Mouse (Mus musculus): ENCODE results near the gene Gm11562. TPM values are rescaled to one million over a fixed set of nuclear protein-coding genes. Genes with fewer than 3 reads are reported as not detected.
A peak's percentile ranks its signal among the peaks of the same experiment; 100 is the strongest.
"Not testable (repeated sequence)": the region's sequence is repeated elsewhere in the genome, so short reads cannot be mapped to it uniquely, and the experiment has no call there.

The Gm11562 gene
- total and polyA plus RNA-seq, 2 experiments from 2014 or later, result not detected

GRCm38 (mm10) chr11:99650136-99650535, 29.9 kb upstream of the Gm11562 start, which contains the start of gene Gm11555:
Gene Gm11555 (minus strand): TSS chr11:99650236.
- DNase-seq (ENCODE audit: low spot score), result no peak
- Histone ChIP-seq H3K9me3 (ENCODE audit: low read length) (no peaks in the 10 kb centered on the region), H3K4me2 (ENCODE audit: low read depth, low read length, poor library complexity, severe bottlenecking) (no peak within 1 kb of the TSS), H3K4me3 (ENCODE audit: low read depth, low read length) (no peak within 1 kb of the TSS), H3K9ac (replicated peaks; ENCODE audit: low read length, poor library complexity, severe bottlenecking) (no peak within 1 kb of the TSS), H3K4me1 (ENCODE audit: insufficient read depth, low read length) (no peaks in the 10 kb centered on the region), H3K36me3 (ENCODE audit: insufficient read depth, low read length) (no peaks in the 10 kb centered on the region), H3K27ac (ENCODE audit: low read depth, low read length) (no peak within 1 kb of the TSS), H3K27me3 (ENCODE audit: insufficient read depth, low read length) (no peaks in the 10 kb centered on the region)
- ATAC-seq (ENCODE audit: low FRiP score), result no peak
- no peak for TF ChIP-seq CTCF (IDR thresholded peaks at IDR 0.05)
- WGBS, result 88% methylated on average over 2 of the region's 2 CpGs

GRCm38 (mm10) chr11:99646444-99646843, 26.2 kb upstream of the Gm11562 start:
- no peak for TF ChIP-seq CTCF (IDR thresholded peaks at IDR 0.05)
- Histone ChIP-seq H3K27ac (ENCODE audit: low read depth, low read length) (no peak overlapping the region), H3K9me3 (ENCODE audit: low read length) (no peaks in the 10 kb centered on the region), H3K4me2 (ENCODE audit: low read depth, low read length, poor library complexity, severe bottlenecking) (no peak overlapping the region), H3K36me3 (ENCODE audit: insufficient read depth, low read length) (no peaks in the 10 kb centered on the region), H3K4me1 (ENCODE audit: insufficient read depth, low read length) (no peaks in the 10 kb centered on the region), H3K27me3 (ENCODE audit: insufficient read depth, low read length) (no peaks in the 10 kb centered on the region), H3K4me3 (ENCODE audit: low read depth, low read length) (no peak overlapping the region), H3K9ac (replicated peaks; ENCODE audit: low read length, poor library complexity, severe bottlenecking) (no peak overlapping the region)
- WGBS, result 91% methylated on average over 15 of the region's 15 CpGs
- no peak for ATAC-seq (ENCODE audit: low FRiP score)
- DNase-seq (ENCODE audit: low spot score), result no peak

GRCm38 (mm10) chr11:99644351-99644750, 24.1 kb upstream of the Gm11562 start:
- no peak for TF ChIP-seq CTCF (IDR thresholded peaks at IDR 0.05)
- 74% methylated on average over 3 of the region's 3 CpGs for WGBS
- H3K27ac ChIP-seq (ENCODE audit: low read depth, low read length), result no peak overlapping the region
- H3K4me1 ChIP-seq (ENCODE audit: insufficient read depth, low read length), result no peaks in the 10 kb centered on the region
- H3K9me3 ChIP-seq (ENCODE audit: low read length), result no peaks in the 10 kb centered on the region
- ATAC-seq (ENCODE audit: low FRiP score) (no peak), DNase-seq (ENCODE audit: low spot score) (peak; percentile 31)
- no peaks in the 10 kb centered on the region for H3K36me3 ChIP-seq (ENCODE audit: insufficient read depth, low read length)
- no peak overlapping the region for H3K4me2 ChIP-seq (ENCODE audit: low read depth, low read length, poor library complexity, severe bottlenecking)
- no peaks in the 10 kb centered on the region for H3K27me3 ChIP-seq (ENCODE audit: insufficient read depth, low read length)
- no peak overlapping the region for H3K9ac ChIP-seq (replicated peaks; ENCODE audit: low read length, poor library complexity, severe bottlenecking)
- H3K4me3 ChIP-seq (ENCODE audit: low read depth, low read length), result no peak overlapping the region

GRCm38 (mm10) chr11:99643635-99644139, 23.5 kb upstream of the Gm11562 start, which contains the start of gene Krtap4-7:
Gene Krtap4-7 (minus strand): TSS chr11:99644089.
- H3K4me1 ChIP-seq (ENCODE audit: insufficient read depth, low read length); H3K36me3 ChIP-seq (ENCODE audit: insufficient read depth, low read length); H3K27me3 ChIP-seq (ENCODE audit: insufficient read depth, low read length); DNase-seq (ENCODE audit: low spot score); H3K27ac ChIP-seq (ENCODE audit: low read depth, low read length); H3K4me2 ChIP-seq (ENCODE audit: low read depth, low read length, poor library complexity, severe bottlenecking); ATAC-seq (ENCODE audit: low FRiP score); H3K9ac ChIP-seq (replicated peaks; ENCODE audit: low read length, poor library complexity, severe bottlenecking); H3K4me3 ChIP-seq (ENCODE audit: low read depth, low read length); H3K9me3 ChIP-seq (ENCODE audit: low read length): not testable (repeated sequence)
- WGBS, result 85% methylated on average over 9 of the region's 9 CpGs

- H3K9me3 ChIP-seq (ENCODE audit: low read length), result no peaks in the 10 kb centered on the region
- H3K27me3 ChIP-seq (ENCODE audit: insufficient read depth, low read length), result no peaks in the 10 kb centered on the region
- 41% methylated on average over 1 of the region's 1 CpGs for WGBS
- ATAC-seq (ENCODE audit: low FRiP score), result no peak
- H3K4me1 ChIP-seq (ENCODE audit: insufficient read depth, low read length), result no peaks in the 10 kb centered on the region
- no peak overlapping the region for H3K27ac ChIP-seq (ENCODE audit: low read depth, low read length)
- no peak for DNase-seq (ENCODE audit: low spot score)
- H3K36me3 ChIP-seq (ENCODE audit: insufficient read depth, low read length), result no peaks in the 10 kb centered on the region
- TF ChIP-seq CTCF (IDR thresholded peaks at IDR 0.05), result no peak
- H3K4me3 ChIP-seq (ENCODE audit: low read depth, low read length), result no peak overlapping the region
- no peak overlapping the region for H3K4me2 ChIP-seq (ENCODE audit: low read depth, low read length, poor library complexity, severe bottlenecking)
- no peak overlapping the region for H3K9ac ChIP-seq (replicated peaks; ENCODE audit: low read length, poor library complexity, severe bottlenecking)
Measured at GRCm38 (mm10) chr11:99640926-99641325, 20.7 kb upstream of the Gm11562 start.

- DNase-seq (ENCODE audit: low spot score), result no peak
- 54% methylated on average over 1 of the region's 1 CpGs for WGBS
Measured at GRCm38 (mm10) chr11:99637086-99637485, 16.9 kb upstream of the Gm11562 start.

More at GRCm38 (mm10) chr11:99637086-99637485, 16.9 kb upstream of the Gm11562 start:
- H3K9ac ChIP-seq (replicated peaks; ENCODE audit: low read length, poor library complexity, severe bottlenecking), result no peak overlapping the region
- no peaks in the 10 kb centered on the region for H3K4me1 ChIP-seq (ENCODE audit: insufficient read depth, low read length)
- no peak overlapping the region for H3K4me2 ChIP-seq (ENCODE audit: low read depth, low read length, poor library complexity, severe bottlenecking)
- H3K36me3 ChIP-seq (ENCODE audit: insufficient read depth, low read length), result no peaks in the 10 kb centered on the region
- no peaks in the 10 kb centered on the region for H3K9me3 ChIP-seq (ENCODE audit: low read length)
- no peaks in the 10 kb centered on the region for H3K27me3 ChIP-seq (ENCODE audit: insufficient read depth, low read length)
- H3K4me3 ChIP-seq (ENCODE audit: low read depth, low read length), result no peak overlapping the region
- no peak overlapping the region for H3K27ac ChIP-seq (ENCODE audit: low read depth, low read length)
- no peak for ATAC-seq (ENCODE audit: low FRiP score)
- no peak for TF ChIP-seq CTCF (IDR thresholded peaks at IDR 0.05)
